Mouse (Mus musculus) left cerebral cortex, adult 18-20 months (tissue): ENCODE results near the gene Ctsd. TPM values are rescaled to one million over a fixed set of nuclear protein-coding genes. Genes with fewer than 3 reads are reported as not detected.
"Not testable (repeated sequence)": the region's sequence is repeated elsewhere in the genome, so short reads cannot be mapped to it uniquely, and the experiment has no call there.

ENCODE experiments used
- DNase-seq, 2 experiments: peaks; one replicate each; pipeline ENCODE4 v3.0.0; 2021 to 2022; ENCODE audit warnings: low spot score in 2 of 2, mixed read lengths in 1 of 2
- long read RNA-seq, 2 experiments: library from polyadenylated mRNA; stranded (forward); transcript quantifications; one replicate each; pipeline ENCODE4 v2.0.0; 2021
- total RNA-seq, 2 experiments: library from RNA; stranded (reverse); gene quantifications; 2 replicates each; pipeline ENCODE4 v1.2.3; 2021

Gene Ctsd
- 100 to 1,000 TPM; 307 to 342 TPM for total RNA-seq
- long read RNA-seq, experiment 1, transcript Ctsd-202 (9 exons, 2,127 nt): major isoform, 716 of 790 reads
- long read RNA-seq, experiment 1, partial matches to known transcripts: 65 of 790 reads
- long read RNA-seq, experiment 1, other reads (novel, unspliced or antisense): 8 of 790 reads
- long read RNA-seq, experiment 2, transcript Ctsd-202 (9 exons, 2,127 nt): major isoform, 551 of 646 reads
- long read RNA-seq, experiment 2, partial matches to known transcripts: 80 of 646 reads
- long read RNA-seq, experiment 2, other reads (novel, unspliced or antisense): 15 of 646 reads

DNA sequence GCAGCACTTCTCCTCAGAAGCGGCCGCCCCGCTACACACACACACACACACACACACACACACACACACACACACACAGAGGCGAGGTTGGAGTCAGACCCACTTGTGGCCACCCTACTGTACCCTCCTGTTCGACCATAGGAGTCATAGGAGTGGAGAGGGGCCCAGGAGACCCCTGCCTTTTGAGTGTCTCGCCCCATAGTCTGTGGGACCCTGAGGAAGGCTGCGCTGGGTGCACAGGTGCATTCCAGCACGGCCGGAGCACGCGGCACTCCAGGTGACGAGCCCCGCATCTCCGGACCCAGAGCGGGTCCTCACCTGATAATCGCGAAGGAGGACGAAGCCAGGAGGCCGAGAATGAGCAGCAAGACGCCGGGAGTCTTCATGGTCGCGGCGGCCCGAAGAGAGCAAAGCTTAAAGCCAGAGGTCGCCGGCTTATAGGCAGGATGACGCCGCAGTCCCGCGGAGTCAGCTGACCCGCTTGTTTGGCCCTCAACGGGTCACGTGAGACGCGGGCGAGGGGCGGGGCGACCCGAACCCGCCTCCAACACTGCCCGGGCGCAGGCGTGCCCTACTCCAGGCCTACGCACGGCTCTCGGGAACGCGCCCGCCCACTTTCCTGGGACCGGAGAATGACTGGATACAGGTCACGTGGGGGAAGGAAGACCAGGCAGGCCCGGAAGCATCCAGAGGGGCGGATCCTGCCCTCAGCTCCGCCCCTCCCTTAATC, at the start of gene Ctsd:
Gene Ctsd (minus strand): TSS at position 620 of the 730 bp plus-strand sequence.
- peak; percentile 97 for DNase-seq

DNA sequence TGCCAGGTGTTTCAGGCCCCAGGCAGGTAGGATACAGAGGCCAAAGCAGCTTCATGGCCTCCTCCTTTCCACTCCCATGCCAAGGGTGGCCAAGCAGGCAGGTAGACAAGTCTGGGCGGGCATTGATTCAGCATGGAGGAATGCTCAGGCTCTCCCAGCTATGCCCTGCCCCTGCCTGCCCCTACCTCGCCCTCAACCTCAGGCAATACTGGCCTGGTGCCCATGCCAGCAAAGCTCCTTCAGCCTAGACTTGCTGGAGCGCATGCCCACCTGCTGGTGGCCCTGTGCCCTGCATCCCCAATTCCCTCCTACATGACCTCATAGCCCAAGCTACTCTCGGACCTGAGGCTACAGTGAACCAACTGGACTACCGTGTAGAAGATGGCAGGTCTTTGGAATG, 49.5 kb upstream of the Ctsd start:
- no peak for DNase-seq

DNA sequence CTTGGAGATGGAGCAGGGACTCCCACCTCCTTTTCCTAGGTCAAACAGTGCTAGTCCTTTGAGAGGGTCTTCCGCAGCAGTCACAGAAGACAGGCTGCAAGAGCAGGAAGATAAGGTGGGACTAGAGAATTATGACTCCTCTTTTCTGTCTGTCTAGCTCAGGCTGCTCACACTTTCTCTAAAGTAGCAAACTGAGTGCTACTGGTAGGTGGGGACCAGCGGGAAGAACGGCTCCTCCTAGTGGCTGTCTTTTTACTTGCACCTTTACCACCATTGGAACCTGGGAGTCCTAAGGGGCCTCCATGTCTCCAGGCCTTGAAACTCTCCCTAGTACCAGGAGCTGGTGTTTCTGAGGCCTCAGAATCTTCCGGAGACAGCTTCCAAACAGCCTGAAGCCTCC, 47.7 kb upstream of the Ctsd start:
- DNase-seq: peak; percentile 64 to 82

DNA sequence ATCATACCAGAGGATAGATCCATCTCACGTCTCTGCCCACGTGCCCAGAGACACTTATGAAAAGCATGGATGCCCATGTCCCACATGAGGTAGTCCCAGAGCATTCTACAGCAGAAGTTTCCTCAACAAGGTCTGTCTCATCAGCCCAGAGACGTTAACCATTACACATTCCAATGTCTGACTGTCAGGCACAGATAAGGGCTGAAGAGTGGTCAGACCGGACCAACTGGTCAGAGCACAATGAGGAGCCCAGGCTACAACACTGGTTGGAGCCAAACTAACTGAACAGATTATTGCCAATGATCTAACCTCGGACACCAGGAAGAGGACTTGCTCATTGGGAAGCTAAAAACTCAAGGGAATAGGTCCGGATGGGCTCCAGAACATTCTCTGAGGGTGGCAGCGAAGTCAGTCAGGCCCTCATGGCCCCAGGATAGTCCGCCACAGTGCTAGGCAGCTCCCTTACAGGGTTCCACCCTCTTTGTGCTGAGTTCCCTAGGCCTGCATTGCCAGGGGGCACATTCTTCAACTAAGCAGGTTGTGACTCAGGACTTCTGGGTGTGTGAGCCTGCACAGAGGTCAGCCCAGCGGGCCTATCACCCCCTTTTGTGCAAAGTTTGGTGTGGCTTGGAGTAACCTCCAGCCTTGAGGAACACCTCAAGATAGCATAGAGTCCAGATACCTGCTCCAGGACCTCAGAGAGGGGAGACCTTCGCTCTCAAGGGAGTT, 46.5 kb upstream of the Ctsd start, which contains the start of gene Syt8:
Gene Syt8 (plus strand): TSS at position 714 of the 729 bp plus-strand sequence.
- no peak for DNase-seq

DNA sequence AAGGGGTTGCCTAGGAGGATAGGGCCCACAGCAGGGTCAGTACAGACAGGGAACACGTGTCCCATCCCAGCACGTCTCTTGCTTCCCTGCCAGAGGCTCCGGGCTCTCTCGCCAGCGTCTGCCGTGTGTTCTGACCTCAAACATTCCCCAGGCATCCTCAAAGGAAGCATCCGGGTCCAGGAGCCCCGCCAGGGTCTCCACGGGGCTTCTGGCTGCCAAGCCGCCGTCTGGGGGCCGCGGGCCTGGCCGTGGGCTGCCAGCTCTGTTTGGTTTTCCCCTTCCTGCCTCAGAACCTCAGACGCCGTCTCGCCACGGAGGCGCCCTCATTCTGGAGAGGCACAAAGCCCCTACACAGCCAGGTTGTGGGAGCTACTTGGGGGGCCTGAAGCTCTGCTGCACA, 45.8 kb upstream of the Ctsd start:
- no peak for DNase-seq

DNA sequence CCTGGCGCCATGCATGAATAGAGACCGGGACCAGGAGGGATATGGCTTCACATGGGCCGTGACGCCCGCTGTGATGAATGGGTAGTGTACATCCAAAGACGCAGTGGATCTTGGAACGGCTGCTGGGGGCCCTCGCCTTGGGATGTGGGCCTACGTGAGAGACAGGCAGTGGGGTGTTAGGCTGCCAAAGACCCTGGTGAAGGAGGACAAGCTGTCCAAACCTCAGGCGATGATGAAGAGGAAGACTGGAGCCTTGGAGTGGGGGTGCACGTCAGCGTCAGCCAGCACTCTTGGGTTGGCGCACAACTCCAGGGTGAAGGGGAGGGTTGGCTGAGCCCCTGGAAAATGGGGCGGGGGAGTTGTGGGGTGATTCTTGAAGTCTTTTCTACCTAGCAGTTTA, 43.3 kb upstream of the Ctsd start:
- DNase-seq: no peak

DNA sequence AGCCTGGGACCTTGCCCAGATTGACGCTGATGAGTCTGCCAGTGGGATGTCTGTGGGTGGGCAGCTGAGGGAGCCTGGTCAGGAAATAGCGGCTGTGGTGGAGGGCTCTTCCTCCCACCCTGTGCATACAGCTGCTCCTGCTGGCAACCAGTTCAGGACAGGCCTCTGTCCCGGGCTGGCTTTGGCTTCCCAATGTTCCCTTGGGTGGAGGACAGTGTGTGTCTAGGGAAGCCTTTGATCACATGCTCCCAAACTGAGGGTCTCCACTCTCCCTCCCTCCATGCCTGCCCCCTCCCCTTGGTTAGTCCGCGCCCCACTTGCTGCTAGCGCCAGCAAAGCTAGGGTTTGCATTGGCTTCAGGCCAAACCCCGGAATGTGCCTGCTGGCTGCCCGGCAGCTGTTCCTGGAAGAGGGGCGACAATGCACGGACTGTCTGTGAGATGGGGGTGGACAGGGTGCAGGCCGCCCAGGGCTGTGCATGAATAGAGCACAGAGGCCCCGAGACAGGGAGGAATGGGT, 42.4 kb upstream of the Ctsd start:
- peak; percentile 31 to 35 for DNase-seq

DNA sequence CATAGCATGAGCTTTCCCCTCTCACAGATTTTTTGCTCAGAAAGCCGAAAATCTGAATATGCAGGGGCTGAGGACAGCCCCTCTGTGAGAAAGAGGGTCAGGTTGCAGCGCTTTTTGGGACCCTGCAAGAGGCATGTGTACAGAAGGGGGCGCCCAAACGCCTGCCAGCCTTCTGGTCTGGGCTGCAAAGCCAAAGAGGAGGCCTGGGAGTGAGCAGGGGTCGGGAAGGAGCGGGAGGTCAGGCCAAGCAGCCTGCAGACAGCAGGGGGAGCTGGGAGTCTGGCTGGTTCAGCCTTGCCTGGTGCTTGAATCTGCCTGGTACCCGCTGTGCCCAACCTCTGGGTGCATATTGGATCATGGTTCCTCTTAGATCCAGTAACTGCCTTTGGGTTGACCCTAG, 40.4 kb upstream of the Ctsd start:
- no peak for DNase-seq

DNA sequence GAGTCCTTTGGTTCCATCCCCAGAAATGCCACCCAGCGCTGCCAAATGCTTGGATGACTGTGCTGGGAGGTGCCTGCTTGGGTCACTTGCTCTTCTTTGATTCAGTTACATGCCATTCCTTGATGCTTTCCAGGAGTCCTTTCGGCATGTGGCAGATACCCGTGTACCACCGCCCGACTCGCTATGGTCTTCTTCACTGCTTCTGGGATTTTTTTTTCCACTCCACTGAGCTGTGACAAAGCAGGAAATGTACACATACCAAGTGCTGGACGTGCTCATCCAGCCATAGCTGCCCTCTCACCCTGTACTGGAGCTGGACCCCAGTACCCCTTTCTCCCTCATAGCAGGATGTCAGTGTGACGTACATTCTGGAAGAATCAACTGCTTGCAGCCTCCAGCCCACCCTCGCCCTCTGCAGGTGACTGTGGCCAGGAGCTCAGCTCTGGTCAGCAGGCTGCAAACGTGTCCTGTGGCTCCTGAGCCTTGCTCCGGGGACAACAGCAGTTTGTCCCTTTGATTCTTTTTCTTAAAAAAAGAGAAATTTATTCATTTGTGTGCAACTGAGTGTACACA, 37.9 kb upstream of the Ctsd start:
- no peak for DNase-seq

DNA sequence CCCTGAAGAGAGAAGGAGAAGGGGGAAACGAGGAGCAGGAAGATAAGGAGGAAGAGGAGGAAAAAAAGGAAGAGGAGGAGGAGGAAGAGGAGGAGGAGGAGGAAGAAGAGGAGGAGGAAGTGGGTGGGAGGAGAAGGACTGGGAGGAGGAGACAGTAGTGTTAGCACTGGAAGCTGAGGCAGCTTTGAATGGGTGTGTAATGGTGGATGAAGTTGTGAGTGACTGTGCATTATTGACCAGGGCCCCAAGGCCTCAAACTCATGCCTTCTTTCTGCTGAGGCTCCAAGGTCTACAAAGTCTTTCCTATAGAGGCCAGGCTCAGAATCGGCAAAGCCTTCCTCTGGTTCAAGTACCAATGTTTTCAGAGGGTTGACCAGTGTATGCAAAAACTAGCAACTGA, 34.0 kb upstream of the Ctsd start:
- DNase-seq: no peak

DNA sequence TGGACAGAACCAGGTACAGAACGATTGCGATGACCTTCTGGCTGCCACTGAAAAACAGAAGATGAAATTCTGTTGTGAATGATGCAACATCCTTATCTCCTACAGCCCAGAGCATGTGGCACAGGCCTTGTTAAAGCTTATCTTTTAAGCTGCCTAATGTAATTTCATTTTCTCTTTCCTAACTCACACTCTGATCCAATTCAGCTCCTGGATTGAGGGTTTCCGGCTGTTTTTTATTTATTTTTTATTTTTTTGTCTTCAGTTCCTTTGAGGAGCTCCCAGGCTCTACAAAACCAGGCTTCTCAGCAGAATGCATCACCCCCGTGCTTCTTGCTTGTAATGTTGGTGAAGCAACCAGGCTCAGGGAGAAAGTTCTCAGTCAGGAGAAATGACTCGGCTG, 32.0 kb upstream of the Ctsd start:
- DNase-seq: no peak

DNA sequence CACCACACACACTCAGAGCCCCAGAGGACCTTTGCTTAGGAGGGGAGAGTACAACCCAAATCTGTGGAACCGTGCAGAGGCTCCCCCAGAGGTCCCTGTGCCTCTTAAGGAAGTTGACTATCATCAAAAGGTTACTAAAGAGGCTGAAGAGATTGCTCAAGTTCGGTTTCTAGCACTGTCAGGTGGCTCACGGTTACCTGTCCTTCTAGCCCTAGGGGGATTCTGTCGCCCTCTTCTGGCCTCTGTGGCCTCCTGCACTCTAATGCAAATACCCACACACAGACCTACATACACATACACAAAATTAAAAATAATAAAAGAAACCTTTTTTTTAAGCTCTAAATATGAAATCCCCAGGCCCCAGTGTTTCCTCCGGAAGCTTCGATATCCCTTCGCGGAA, 30.8 kb upstream of the Ctsd start:
- no peak for DNase-seq

DNA sequence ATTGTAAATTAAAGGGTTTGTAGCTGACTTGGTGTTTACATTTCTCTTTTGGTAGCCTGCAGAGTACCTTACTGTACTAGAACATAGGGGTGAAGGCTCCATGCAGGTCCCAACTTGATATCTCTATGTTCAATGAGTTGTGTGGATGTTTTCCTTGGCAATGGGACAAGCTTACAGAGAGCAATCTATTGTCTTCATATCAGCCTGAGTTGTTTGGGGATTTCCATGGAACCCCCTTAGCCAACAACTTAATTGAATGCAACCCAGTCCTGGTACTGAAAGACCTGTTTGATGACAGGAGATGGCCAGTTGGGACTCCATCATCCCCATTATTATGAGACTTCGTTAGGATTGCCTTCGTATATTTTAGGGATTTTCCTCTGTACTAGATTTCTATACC, 30.2 kb upstream of the Ctsd start:
- DNase-seq: no peak

DNA sequence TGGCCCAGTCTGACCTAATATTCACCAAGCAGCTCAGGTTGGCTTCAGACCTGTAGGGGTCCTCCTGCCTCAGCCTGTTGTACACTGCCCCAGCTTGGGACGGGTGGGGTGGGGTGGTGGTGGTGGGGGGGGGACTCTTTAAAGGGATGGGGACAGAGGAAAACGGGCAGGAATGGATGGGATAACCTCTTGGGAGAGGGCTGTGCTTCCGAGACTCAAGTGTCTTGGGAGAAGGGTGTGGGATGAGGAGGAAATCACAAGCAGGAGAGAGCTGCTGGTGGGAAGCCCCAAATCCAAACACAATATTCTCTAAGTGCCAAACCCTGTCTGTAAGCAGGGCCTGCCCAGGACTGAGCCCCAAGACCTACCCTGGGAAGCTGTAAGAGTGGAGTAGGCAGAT, 28.4 kb upstream of the Ctsd start:
- DNase-seq: no peak

DNA sequence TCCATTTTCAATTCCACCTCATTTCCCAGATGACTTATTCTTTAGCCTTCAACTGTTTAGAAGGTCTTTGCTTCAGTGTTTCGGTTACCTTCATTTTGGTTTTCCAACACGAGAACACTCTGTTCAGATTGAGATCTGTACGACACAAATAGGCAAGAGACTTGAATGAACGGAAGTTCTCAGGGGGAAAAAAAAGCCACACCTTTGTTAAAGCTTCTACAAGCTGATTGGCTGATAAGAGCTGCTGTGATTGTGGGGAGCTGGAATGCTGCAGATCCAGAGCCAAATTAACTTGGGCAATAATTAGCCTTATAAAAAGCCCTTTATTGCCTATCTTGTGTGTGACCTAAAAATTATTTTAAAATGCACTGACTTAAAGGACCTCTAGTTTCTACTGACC, 27.5 kb upstream of the Ctsd start:
- no peak for DNase-seq

DNA sequence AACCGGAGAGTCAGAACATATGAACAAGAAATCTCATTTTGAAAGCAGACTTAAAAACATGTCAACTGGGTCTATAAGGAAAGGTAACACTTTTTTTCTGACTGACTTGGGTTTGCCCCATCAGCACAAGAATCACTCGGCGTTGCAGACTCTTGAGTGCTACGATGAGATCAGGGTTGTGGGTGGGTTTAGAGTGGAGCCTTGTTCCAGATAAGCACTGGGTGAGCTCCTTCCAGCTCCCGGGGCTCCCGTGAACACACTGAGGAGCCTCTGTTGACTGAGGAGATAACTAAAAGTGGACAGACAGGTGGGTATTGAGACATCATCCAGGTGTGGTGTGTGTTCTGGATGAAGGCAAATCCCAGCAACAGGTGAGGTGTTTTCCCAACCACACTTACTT, 25.4 kb upstream of the Ctsd start:
- DNase-seq: no peak

DNA sequence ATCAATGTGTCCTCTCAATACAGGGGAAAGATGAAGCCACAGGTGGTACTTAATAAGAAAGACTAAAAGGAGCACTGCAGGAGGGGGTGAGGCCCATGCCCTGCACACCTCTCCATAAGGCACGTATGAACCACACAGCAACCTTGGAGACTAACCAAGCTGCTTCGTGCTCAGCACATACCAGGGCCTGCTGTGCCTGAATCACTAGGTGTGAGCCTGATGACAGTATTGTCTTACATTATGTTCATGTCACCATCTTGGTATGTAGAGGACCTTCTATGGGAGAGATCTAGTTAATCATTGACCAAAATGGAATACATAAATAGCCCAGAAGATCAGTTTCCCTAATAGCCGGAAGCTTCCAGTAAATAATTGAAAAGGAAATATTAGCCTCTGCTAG, 21.8 kb upstream of the Ctsd start:
- no peak for DNase-seq

DNA sequence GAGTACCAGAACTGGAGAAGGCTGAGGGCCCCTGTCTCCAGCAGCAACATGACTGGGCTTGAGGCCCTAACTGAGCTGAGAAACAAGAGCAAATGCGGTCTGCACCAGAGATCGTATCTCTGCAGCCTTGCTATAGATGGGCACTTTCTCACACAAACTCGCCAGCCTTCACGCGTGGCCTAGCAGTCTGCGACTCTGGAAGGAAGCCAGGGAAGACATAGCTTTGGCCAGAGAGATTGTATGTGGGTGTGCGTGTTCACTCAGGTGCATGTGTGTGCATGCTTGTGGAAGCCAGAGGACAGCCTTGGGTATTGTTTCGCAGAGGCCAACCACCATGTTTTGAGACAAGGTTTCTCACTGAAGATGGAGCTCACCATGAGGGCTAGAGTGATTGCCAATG, 20.8 kb upstream of the Ctsd start:
- no peak for DNase-seq

DNA sequence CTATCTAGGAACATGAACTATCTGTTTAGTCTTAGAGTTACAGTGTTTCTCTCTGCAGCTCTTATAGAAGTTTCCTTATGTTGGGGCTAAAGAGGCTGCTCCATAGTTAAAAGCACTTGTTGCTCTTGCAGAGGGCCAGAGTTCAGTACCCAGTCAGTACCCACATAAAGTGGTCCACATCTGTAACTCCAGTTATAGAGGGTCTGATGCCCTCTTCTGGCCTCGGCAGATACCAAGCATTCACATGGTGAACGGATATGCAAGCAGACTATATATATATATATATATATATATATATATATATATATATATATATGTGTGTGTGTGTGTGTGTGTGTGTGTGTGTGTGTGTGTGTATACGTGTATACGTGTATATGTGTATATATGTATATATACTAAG, 20.1 kb upstream of the Ctsd start:
- DNase-seq: no peak

DNA sequence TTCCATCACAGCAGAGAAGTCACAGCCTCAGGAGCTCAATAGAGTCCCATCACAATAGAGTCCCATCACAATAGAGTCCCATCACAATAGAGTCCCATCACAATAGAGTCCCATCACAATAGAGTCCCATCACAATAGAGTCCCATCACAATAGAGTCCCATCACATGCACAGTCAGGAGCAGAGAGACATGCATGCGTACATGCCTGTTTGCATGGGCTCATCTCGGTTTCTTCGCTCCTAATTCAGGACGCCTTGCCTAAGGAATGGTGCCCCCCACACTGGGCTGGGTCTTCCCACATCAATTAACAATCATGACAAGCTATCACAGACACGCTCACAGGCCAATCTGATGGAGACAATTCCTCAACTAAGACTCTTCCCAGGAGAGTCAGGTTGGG, 17.3 kb upstream of the Ctsd start:
- not testable (repeated sequence) for DNase-seq

DNA sequence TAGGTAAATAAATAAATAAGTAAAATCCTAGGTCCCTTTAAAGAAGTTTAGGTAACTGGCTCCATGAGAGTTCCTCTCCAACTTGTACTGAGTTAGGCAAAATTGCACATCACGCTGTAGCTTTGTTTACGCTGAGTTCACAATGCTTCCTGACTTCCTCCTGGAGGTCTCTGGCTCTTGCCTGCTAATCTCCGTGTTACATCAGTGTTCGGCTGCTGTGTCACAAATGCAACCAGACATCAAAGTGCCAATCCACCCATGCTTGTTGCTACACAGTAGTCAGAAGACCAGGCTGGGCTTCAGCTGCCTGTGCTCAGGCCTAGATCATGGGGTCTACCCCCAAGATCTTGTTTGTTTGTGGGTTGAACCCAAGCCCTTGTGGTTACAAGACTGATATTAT, 15.8 kb upstream of the Ctsd start:
- DNase-seq: no peak

DNA sequence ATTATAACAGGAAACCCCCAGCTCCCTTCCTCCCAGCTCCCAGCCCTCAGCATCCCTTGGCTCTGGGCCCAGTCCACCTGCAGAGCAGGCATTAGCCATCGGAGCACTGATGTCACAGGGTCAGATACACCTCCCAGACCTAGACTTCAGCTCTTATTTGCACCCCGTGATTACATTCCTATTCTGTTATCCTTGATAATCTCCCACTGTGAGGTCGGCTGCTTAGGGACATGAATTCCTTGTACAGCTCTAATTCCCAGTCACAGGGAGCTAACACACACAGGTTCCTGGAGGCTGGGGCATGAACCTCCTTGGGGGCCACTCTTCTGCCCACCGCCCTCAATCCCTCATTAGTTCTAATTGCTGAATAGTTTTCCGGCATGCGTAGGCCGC, 12.9 kb upstream of the Ctsd start:
- DNase-seq: no peak
